Mouse (Mus musculus) cerebellum, adult 8-10 months (tissue): ENCODE measurements around the gene Susd1.

Source experiments
- DNase-seq: peaks from one replicate; pipeline ENCODE4 v3.0.0; 2022

Gene Susd1

GRCm38 (mm10) chr4:59337533-59337885 is 100.9 kb downstream of the Susd1 start:
- no peak for DNase-seq

GRCm38 (mm10) chr4:59336846-59337532 is 101.4 kb downstream of the Susd1 start:
- no peak for DNase-seq

GRCm38 (mm10) chr4:59336439-59336809 is 102.0 kb downstream of the Susd1 start:
- no peak for DNase-seq

GRCm38 (mm10) chr4:59335616-59336438 is 102.6 kb downstream of the Susd1 start:
- DNase-seq: no peak

GRCm38 (mm10) chr4:59335101-59335500 is 103.3 kb downstream of the Susd1 start:
- no peak for DNase-seq

- DNase-seq: no peak
Observed at GRCm38 (mm10) chr4:59334236-59334635, 104.2 kb downstream of the Susd1 start.

GRCm38 (mm10) chr4:59333424-59333895 is 105.0 kb downstream of the Susd1 start:
- DNase-seq: no peak

GRCm38 (mm10) chr4:59332691-59333423 is 105.6 kb downstream of the Susd1 start:
- no peak for DNase-seq

GRCm38 (mm10) chr4:59332089-59332488 is 106.3 kb downstream of the Susd1 start:
- no peak for DNase-seq

GRCm38 (mm10) chr4:59331633-59332032 is 106.8 kb downstream of the Susd1 start:
- DNase-seq: no peak

- no peak for DNase-seq
Observed at GRCm38 (mm10) chr4:59330961-59331604, 107.3 kb downstream of the Susd1 start.

- no peak for DNase-seq
Observed at GRCm38 (mm10) chr4:59329461-59330304, 108.8 kb downstream of the Susd1 start.

- DNase-seq: no peak
Observed at GRCm38 (mm10) chr4:59328821-59329220, 109.6 kb downstream of the Susd1 start.

- no peak for DNase-seq
Observed at GRCm38 (mm10) chr4:59327986-59328385, 110.4 kb downstream of the Susd1 start.

GRCm38 (mm10) chr4:59326031-59326760 is 112.2 kb downstream of the Susd1 start:
- DNase-seq: no peak

GRCm38 (mm10) chr4:59324317-59324716 is 114.1 kb downstream of the Susd1 start:
- no peak for DNase-seq

GRCm38 (mm10) chr4:59323231-59323651 is 115.2 kb downstream of the Susd1 start:
- DNase-seq: no peak

GRCm38 (mm10) chr4:59322733-59323132 is 115.7 kb downstream of the Susd1 start:
- DNase-seq: no peak

- no peak for DNase-seq
Observed at GRCm38 (mm10) chr4:59322056-59322455, 116.4 kb downstream of the Susd1 start.

GRCm38 (mm10) chr4:59321181-59322008 is 117.0 kb downstream of the Susd1 start:
- DNase-seq: no peak
